In the genomic region with DNA sequence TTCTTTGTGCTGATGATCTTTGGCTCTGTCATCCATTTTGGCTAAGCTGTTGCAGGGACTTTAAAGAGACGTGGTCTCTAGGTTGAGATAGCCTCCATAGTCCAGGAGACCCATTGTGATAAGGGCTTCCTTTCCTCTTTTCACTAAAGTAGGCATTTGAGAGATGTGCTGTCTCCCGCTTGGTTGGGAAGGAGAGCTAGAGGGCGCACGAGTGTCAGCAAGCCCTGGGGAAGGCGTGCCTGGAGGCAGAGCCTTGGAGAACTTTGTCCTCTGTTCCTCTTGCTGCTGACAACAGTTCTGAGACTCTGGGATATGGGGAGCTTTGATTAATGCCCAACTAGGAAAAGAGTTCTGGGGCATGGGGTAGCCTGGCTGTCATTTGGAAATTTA, we compare ENCODE assay signal across 11 mouse cellular contexts. TPM values are rescaled to one million over a fixed set of nuclear protein-coding genes. Genes with fewer than 3 reads are reported as not detected.
A peak's percentile ranks its signal among the peaks of the same experiment; 100 is the strongest.
DNase-seq lines count a peak whose midpoint lies in the region; ATAC-seq and TF ChIP-seq lines count a peak whose summit lies in the region.
"Had no signal": no experiment of that assay in that cellular context is flagged by ENCODE, and none has a peak within 500 bp of the region (broad histone marks: within the 10 kb centered on the region; RNA-seq: fewer than 3 reads in every experiment).

No protein-coding gene starts in this region.

- peak; percentile 59 for TF ChIP-seq CTCF in heart, postnatal 0 days (IDR thresholded peaks at IDR 0.05; ENCODE audit: low read depth)
- peak; percentile 51 for TF ChIP-seq CTCF in lung, adult 2 months (IDR thresholded peaks at IDR 0.05; ENCODE audit: insufficient read depth, low read length)

- H3K27me3 ChIP-seq in hindbrain, embryonic 16.5 days (replicated peaks; ENCODE audit: control insufficient read depth, insufficient read depth, low read length), result no peaks in the 10 kb centered on the region
- H3K27me3 ChIP-seq in hindbrain, embryonic 13.5 days, result no peaks in the 10 kb centered on the region
- H3K27me3 ChIP-seq in heart, postnatal 0 days (ENCODE audit: control insufficient read depth, insufficient read depth, low read length), result no peaks in the 10 kb centered on the region
- H3K27me3 ChIP-seq in neural tube, embryonic 15.5 days (replicated peaks), result no peaks in the 10 kb centered on the region
- H3K27me3 ChIP-seq: embryonic facial prominence, embryonic 13.5 days; neural tube, embryonic 13.5 days had no signal

- ATAC-seq in hindbrain, embryonic 16.5 days, result peak; percentile 9; the same call in 1 of the 2 replicates
- ATAC-seq in hindbrain, embryonic 13.5 days (ENCODE audit: low FRiP score), result no peak
- 0 out of 2 replicates have a peak, but pooled peaks have one; percentile 21 for ATAC-seq in heart, postnatal 0 days (ENCODE audit: insufficient read depth, low read depth)
- no peak for ATAC-seq in granulocyte monocyte progenitor cell, adult 5-6 weeks (replicated peaks; ENCODE audit: poor library complexity, severe bottlenecking)
- ATAC-seq in neural tube, embryonic 15.5 days (ENCODE audit: low FRiP score), result no peak

- TF ChIP-seq EP300 in heart, postnatal 0 days (IDR thresholded peaks at IDR 0.05; ENCODE audit: low read depth), result no peak

- no peak overlapping the region for H3K9ac ChIP-seq in hindbrain, embryonic 16.5 days (ENCODE audit: low read depth, low read length)
- H3K9ac ChIP-seq in hindbrain, embryonic 13.5 days, result no peak overlapping the region
- no peak overlapping the region for H3K9ac ChIP-seq in heart, postnatal 0 days (replicated peaks; ENCODE audit: low read depth, low read length)
- H3K9ac ChIP-seq in neural tube, embryonic 15.5 days (replicated peaks), result no peak overlapping the region
- H3K9ac ChIP-seq: embryonic facial prominence, embryonic 13.5 days; liver, embryonic 14.5 days; neural tube, embryonic 13.5 days had no signal

- TF ChIP-seq POLR2A in lung, adult 2 months (IDR thresholded peaks at IDR 0.05; ENCODE audit: borderline replicate concordance, extremely low read depth, low read depth, low read length), result no peak

- DNase-seq in adipocyte (ENCODE audit: low spot score), result peak; percentile 73
- no peak for DNase-seq in heart, postnatal 0 days (ENCODE audit: low spot score)
- no peak for DNase-seq in lung, adult 2 months
- DNase-seq in urinary bladder, postnatal 25 days (ENCODE audit: low spot score), result no peak

- no peak overlapping the region for H3K27ac ChIP-seq in hindbrain, embryonic 16.5 days (ENCODE audit: low read depth, low read length)
- H3K27ac ChIP-seq in hindbrain, embryonic 13.5 days, result no peak overlapping the region
- H3K27ac ChIP-seq in heart, postnatal 0 days (ENCODE audit: low read depth), result peak overlapping the region; percentile 32; the same call in 1 of the 2 replicates
- H3K27ac ChIP-seq in neural tube, embryonic 15.5 days (replicated peaks), result no peak overlapping the region
- H3K27ac ChIP-seq: neural tube, embryonic 13.5 days had no signal

- no peak overlapping the region for H3K4me2 ChIP-seq in hindbrain, embryonic 16.5 days (ENCODE audit: low read length)
- H3K4me2 ChIP-seq in hindbrain, embryonic 13.5 days, result no peak overlapping the region
- H3K4me2 ChIP-seq in heart, postnatal 0 days (ENCODE audit: low read depth, low read length), result no peak overlapping the region
- H3K4me2 ChIP-seq in neural tube, embryonic 15.5 days, result no peak overlapping the region
- H3K4me2 ChIP-seq: embryonic facial prominence, embryonic 13.5 days; neural tube, embryonic 13.5 days had no signal

- peaks cover 35% of the 10 kb centered on the region for H3K36me3 ChIP-seq in hindbrain, embryonic 16.5 days (ENCODE audit: control insufficient read depth, insufficient read depth, low read length)
- peaks cover 71% of the 10 kb centered on the region for H3K36me3 ChIP-seq in hindbrain, embryonic 13.5 days
- peaks cover 65% of the 10 kb centered on the region for H3K36me3 ChIP-seq in heart, postnatal 0 days (replicated peaks; ENCODE audit: control insufficient read depth, insufficient read depth, low read length)
- H3K36me3 ChIP-seq in neural tube, embryonic 15.5 days, result peaks cover 64% of the 10 kb centered on the region

- H3K4me1 ChIP-seq in hindbrain, embryonic 16.5 days (ENCODE audit: control insufficient read depth, insufficient read depth, low read depth, low read length), result peaks cover 10% of the 10 kb centered on the region
- peaks cover 16% of the 10 kb centered on the region for H3K4me1 ChIP-seq in hindbrain, embryonic 13.5 days (replicated peaks)
- H3K4me1 ChIP-seq in heart, postnatal 0 days (ENCODE audit: control insufficient read depth, insufficient read depth), result peaks cover 14% of the 10 kb centered on the region
- peaks cover 6% of the 10 kb centered on the region for H3K4me1 ChIP-seq in lung, adult 2 months (ENCODE audit: control insufficient read depth, insufficient read depth, low read length)
- H3K4me1 ChIP-seq in neural tube, embryonic 15.5 days, result peaks cover 18% of the 10 kb centered on the region

- 80% methylated on average over 5 of the region's 5 CpGs for whole genome bisulfite sequencing in hindbrain, embryonic 16.5 days
- 87% methylated on average over 5 of the region's 5 CpGs for WGBS in hindbrain, embryonic 13.5 days
- 45% methylated on average over 5 of the region's 5 CpGs for WGBS in heart, postnatal 0 days
- 72% methylated on average over 5 of the region's 5 CpGs for WGBS in lung, adult 2 months
- 89% methylated on average over 5 of the region's 5 CpGs for WGBS in neural tube, embryonic 15.5 days

- H3K4me3 ChIP-seq in hindbrain, embryonic 16.5 days (ENCODE audit: low read length), result no peak overlapping the region
- H3K4me3 ChIP-seq in hindbrain, embryonic 13.5 days, result no peak overlapping the region
- H3K4me3 ChIP-seq in heart, postnatal 0 days (ENCODE audit: low read depth, low read length), result no peak overlapping the region
- no peak overlapping the region for H3K4me3 ChIP-seq in lung, adult 2 months (replicated peaks; ENCODE audit: extremely low read depth, low read depth, low read length)
- no peak overlapping the region for H3K4me3 ChIP-seq in neural tube, embryonic 15.5 days (replicated peaks)
- H3K4me3 ChIP-seq: embryonic facial prominence, embryonic 13.5 days; neural tube, embryonic 13.5 days had no signal

- H3K9me3 ChIP-seq in hindbrain, embryonic 16.5 days (ENCODE audit: control insufficient read depth, low read length), result no peaks in the 10 kb centered on the region
- H3K9me3 ChIP-seq in hindbrain, embryonic 13.5 days, result no peaks in the 10 kb centered on the region
- no peaks in the 10 kb centered on the region for H3K9me3 ChIP-seq in heart, postnatal 0 days (replicated peaks; ENCODE audit: control insufficient read depth, low read length)
- H3K9me3 ChIP-seq in neural tube, embryonic 15.5 days (replicated peaks), result no peaks in the 10 kb centered on the region
- H3K9me3 ChIP-seq: embryonic facial prominence, embryonic 13.5 days; neural tube, embryonic 13.5 days had no signal

RNA-seq across cellular contexts. Expression of gene Ptpa, which starts 20.3 kb away (rescaled TPM):
- 153 and 159 TPM in 2 replicates for polyA plus RNA-seq in hindbrain, embryonic 16.5 days (2015; fragmentation: Nextera tagmentation; extraction: Ambion mirVana)
- 129 and 133 TPM in 2 replicates for polyA plus RNA-seq in hindbrain, embryonic 13.5 days (2015; fragmentation: Nextera tagmentation; extraction: Ambion mirVana)
- 109 and 112 TPM in 2 replicates for total RNA-seq in heart, postnatal 0 days (2014; rRNA removed; ENCODE audit: low replicate concordance)
- 92.4 TPM in 2 replicates for polyA plus RNA-seq in heart, postnatal 0 days (2015; fragmentation: Nextera tagmentation; extraction: Ambion mirVana)
- polyA plus RNA-seq in lung, adult 2 months (2012; rRNA removed), result 131 and 136 TPM in 2 replicates
- 127 and 167 TPM in 2 replicates for total RNA-seq in granulocyte monocyte progenitor cell, adult 5-6 weeks (2014; fragmentation: Nextera tagmentation)
- 58.5 and 61.0 TPM in 2 replicates for total RNA-seq in granulocyte monocyte progenitor cell, adult 5-6 weeks (2017)
- polyA plus RNA-seq in neural tube, embryonic 15.5 days (2015; fragmentation: Nextera tagmentation; extraction: Ambion mirVana), result 138 and 145 TPM in 2 replicates

RNA-seq across cellular contexts. Expression of gene Crat, which starts 20.5 kb away (rescaled TPM):
- 25.4 and 30.8 TPM in 2 replicates for polyA plus RNA-seq in hindbrain, embryonic 16.5 days (2015; fragmentation: Nextera tagmentation; extraction: Ambion mirVana)
- 22.1 and 24.0 TPM in 2 replicates for polyA plus RNA-seq in hindbrain, embryonic 13.5 days (2015; fragmentation: Nextera tagmentation; extraction: Ambion mirVana)
- 351 and 413 TPM in 2 replicates for total RNA-seq in heart, postnatal 0 days (2014; rRNA removed; ENCODE audit: low replicate concordance)
- 263 and 266 TPM in 2 replicates for polyA plus RNA-seq in heart, postnatal 0 days (2015; fragmentation: Nextera tagmentation; extraction: Ambion mirVana)
- polyA plus RNA-seq in lung, adult 2 months (2012; rRNA removed), result 89.2 and 103 TPM in 2 replicates
- total RNA-seq in granulocyte monocyte progenitor cell, adult 5-6 weeks (2014; fragmentation: Nextera tagmentation), result 18.1 and 35.3 TPM in 2 replicates
- 7.1 and 14.7 TPM in 2 replicates for total RNA-seq in granulocyte monocyte progenitor cell, adult 5-6 weeks (2017)
- polyA plus RNA-seq in neural tube, embryonic 15.5 days (2015; fragmentation: Nextera tagmentation; extraction: Ambion mirVana), result 21.3 and 26.8 TPM in 2 replicates

RNA-seq across cellular contexts. Expression of gene Ier5l, which starts 37.9 kb away (rescaled TPM):
- 1.2 and 1.4 TPM in 2 replicates for polyA plus RNA-seq in hindbrain, embryonic 16.5 days (2015; fragmentation: Nextera tagmentation; extraction: Ambion mirVana)
- 2.1 and 2.9 TPM in 2 replicates for polyA plus RNA-seq in hindbrain, embryonic 13.5 days (2015; fragmentation: Nextera tagmentation; extraction: Ambion mirVana)
- 12.4 and 12.5 TPM in 2 replicates for total RNA-seq in heart, postnatal 0 days (2014; rRNA removed; ENCODE audit: low replicate concordance)
- polyA plus RNA-seq in heart, postnatal 0 days (2015; fragmentation: Nextera tagmentation; extraction: Ambion mirVana), result 0.94 and 1.2 TPM in 2 replicates
- 12.6 and 22.5 TPM in 2 replicates for polyA plus RNA-seq in lung, adult 2 months (2012; rRNA removed)
- total RNA-seq in granulocyte monocyte progenitor cell, adult 5-6 weeks (2014; fragmentation: Nextera tagmentation), result not detected in 2 replicates
- total RNA-seq in granulocyte monocyte progenitor cell, adult 5-6 weeks (2017), result 0.56 and 3.2 TPM in 2 replicates
- 1.4 and 1.9 TPM in 2 replicates for polyA plus RNA-seq in neural tube, embryonic 15.5 days (2015; fragmentation: Nextera tagmentation; extraction: Ambion mirVana)

RNA-seq across cellular contexts. Expression of gene Dolpp1, which starts 44.1 kb away (rescaled TPM):
- polyA plus RNA-seq in hindbrain, embryonic 16.5 days (2015; fragmentation: Nextera tagmentation; extraction: Ambion mirVana), result 63.7 and 67.7 TPM in 2 replicates
- polyA plus RNA-seq in hindbrain, embryonic 13.5 days (2015; fragmentation: Nextera tagmentation; extraction: Ambion mirVana), result 51.2 and 53.9 TPM in 2 replicates
- total RNA-seq in heart, postnatal 0 days (2014; rRNA removed; ENCODE audit: low replicate concordance), result 40.6 and 56.4 TPM in 2 replicates
- 14.4 and 15.0 TPM in 2 replicates for polyA plus RNA-seq in heart, postnatal 0 days (2015; fragmentation: Nextera tagmentation; extraction: Ambion mirVana)
- polyA plus RNA-seq in lung, adult 2 months (2012; rRNA removed), result 49.1 and 55.6 TPM in 2 replicates
- 13.4 and 17.5 TPM in 2 replicates for total RNA-seq in granulocyte monocyte progenitor cell, adult 5-6 weeks (2014; fragmentation: Nextera tagmentation)
- 19.1 and 29.6 TPM in 2 replicates for total RNA-seq in granulocyte monocyte progenitor cell, adult 5-6 weeks (2017)
- 59.0 and 63.2 TPM in 2 replicates for polyA plus RNA-seq in neural tube, embryonic 15.5 days (2015; fragmentation: Nextera tagmentation; extraction: Ambion mirVana)

Comparison
In these comparisons a context has a peak if more than half of its experiments do, and no peak if none do; other contexts are left out.
1. ATAC-seq: peak in hindbrain, embryonic 16.5 days (single experiment) and heart, postnatal 0 days (single experiment); none in hindbrain, embryonic 13.5 days (single experiment), granulocyte monocyte progenitor cell, adult 5-6 weeks (single experiment) and neural tube, embryonic 15.5 days (single experiment).